Mouse (Mus musculus) kidney, postnatal 0 days (tissue): Measurements from ENCODE around the gene Cby1. TPM values are rescaled to one million over a fixed set of nuclear protein-coding genes. Genes with fewer than 3 reads are reported as not detected.
A peak's percentile ranks its signal among the peaks of the same experiment; 100 is the strongest.

Source experiments
- ATAC-seq: fragments of 200-750 bp; cut with Nextera tagmentation; replicated peaks from 2 replicates; pipeline ENCODE4 v1.8.0; 2017; ENCODE audit warnings: low read depth, moderate number of reproducible peaks, moderate TSS enrichment, moderate library complexity; ENCODE audit not compliant: low FRiP score
- DNase-seq: peaks from one replicate; pipeline ENCODE4 v3.0.0-alpha.2; 2016; ENCODE audit warnings: low spot score
- H3K27ac ChIP-seq: fragments of 300-500 bp; sonication (generic); 2 replicates; pipeline ENCODE4 v1.5.1; 2014; ENCODE audit warnings: mild to moderate bottlenecking
- H3K27me3 ChIP-seq: fragments of 300-500 bp; sonication (generic); 2 replicates; pipeline ENCODE4 v1.6.1; 2014; ENCODE audit warnings: low read length, mixed read lengths; ENCODE audit not compliant: insufficient read depth
- H3K36me3 ChIP-seq: fragments of 300-500 bp; sonication (generic); 2 replicates; pipeline ENCODE4 v1.6.1; 2014; ENCODE audit warnings: low read length, mixed read lengths; ENCODE audit not compliant: insufficient read depth
- H3K4me1 ChIP-seq: fragments of 300-500 bp; sonication (generic); replicated peaks from 2 replicates; pipeline ENCODE4 v1.6.1; 2014; ENCODE audit warnings: antibody characterized with exemption, low read length, mixed read lengths; ENCODE audit not compliant: insufficient read depth
- H3K4me2 ChIP-seq: fragments of 300-500 bp; sonication (generic); 2 replicates; pipeline ENCODE4 v1.6.1; 2014; ENCODE audit warnings: mild to moderate bottlenecking, low read length, moderate library complexity, mixed read lengths
- H3K4me3 ChIP-seq: fragments of 300-500 bp; sonication (generic); replicated peaks from 2 replicates; pipeline ENCODE4 v1.5.1; 2014; ENCODE audit warnings: low read depth, low read length
- H3K9ac ChIP-seq: fragments of 300-500 bp; sonication (generic); 2 replicates; pipeline ENCODE4 v1.6.1; 2014; ENCODE audit warnings: low read depth, low read length
- H3K9me3 ChIP-seq: fragments of 300-500 bp; sonication (generic); replicated peaks from 2 replicates; pipeline ENCODE4 v1.6.1; 2016; ENCODE audit warnings: low read length, inconsistent platforms, mixed read lengths
- CTCF ChIP-seq: IDR thresholded peaks from 2 replicates; pipeline ENCODE4 v1.5.1; 2016; ENCODE audit warnings: antibody characterized with exemption, low read depth, mild to moderate bottlenecking, moderate library complexity
- WGBS: fragments of 180-500 bp; shearing (Covaris S2); extraction: QIAGEN DNeasy Blood & Tissue Kit; methylation state at CpG from one replicate; pipeline ENCODE4 v1.1.7; 2014; 5-methylcytosine and 5-hydroxymethylcytosine counted together
- polyA plus RNA-seq: library from polyadenylated mRNA; unstranded; fragments of >200 nt; fragmentation: Nextera tagmentation; extraction: Ambion mirVana; gene quantifications from 2 replicates; pipeline ENCODE4 v1.2.1, GENCODE M21; 2015

Cby1 gene
- polyA plus RNA-seq, result 51.7 and 52.7 TPM in 2 replicates

DNA sequence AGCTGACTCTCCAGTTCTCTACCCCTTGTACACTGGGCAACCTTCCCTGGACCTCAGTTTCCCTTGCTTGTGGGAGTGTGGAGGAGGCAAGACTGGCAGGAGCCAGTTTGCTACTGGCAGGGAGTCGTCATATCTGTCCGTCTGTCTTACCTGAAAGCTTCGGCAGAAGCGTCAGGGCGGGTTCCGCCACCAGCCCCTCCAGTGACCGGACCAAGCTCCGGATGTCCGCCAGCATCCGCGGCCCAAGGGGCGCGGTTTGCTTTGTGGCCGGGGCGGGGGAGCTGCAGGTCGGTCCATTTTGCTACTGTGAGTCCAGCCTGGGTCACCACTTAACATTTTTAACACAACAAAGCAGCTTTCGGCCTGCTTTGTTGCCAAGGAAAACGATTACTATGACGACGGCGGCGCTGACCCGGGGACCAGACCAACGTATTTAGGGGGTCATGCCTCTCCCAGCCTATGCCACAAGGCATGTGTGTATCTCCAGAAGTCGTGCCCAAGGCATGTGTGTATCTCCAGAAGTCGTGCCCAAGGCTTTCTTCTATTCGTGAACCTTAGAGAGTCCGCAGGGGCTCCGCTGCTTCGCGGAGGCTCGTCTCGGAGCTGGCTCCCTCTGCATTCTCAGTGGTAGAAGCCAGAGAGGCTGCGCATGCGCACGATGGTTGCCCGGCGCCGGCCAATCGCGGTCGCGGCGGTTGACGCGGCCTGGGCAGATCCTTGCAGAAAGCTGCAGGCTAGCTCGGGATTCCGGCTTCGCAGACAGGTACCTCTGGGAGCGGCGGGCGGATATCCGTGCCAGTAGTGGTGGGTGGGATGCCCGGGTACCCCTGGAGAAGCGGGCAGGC, at the start of gene Cby1, which contains the start of gene Fam227a:
Gene Cby1, plus strand, starts transcription at position 669 of the 845 bp plus-strand sequence.
Gene Fam227a, minus strand, starts transcription at position 426 of the 845 bp plus-strand sequence.
- Histone ChIP-seq H3K27me3 (no peaks in the 10 kb centered on the region), H3K4me2 (peak within 1 kb of the TSS; percentile 73), H3K36me3 (no peaks in the 10 kb centered on the region), H3K9me3 (no peaks in the 10 kb centered on the region), H3K27ac (peak within 1 kb of the TSS; percentile 85), H3K4me3 (peak within 1 kb of the TSS; percentile 63), H3K4me1 (0 out of 2 replicates have a peak, but pooled peaks cover 4% of the 10 kb centered on the region), H3K9ac (peak within 1 kb of the TSS; percentile 69)
- peak; percentile 95 for DNase-seq
- TF ChIP-seq CTCF, result no peak
- peak; percentile 87 for ATAC-seq
- WGBS, result under 1% methylated on average over 55 of the region's 55 CpGs

DNA sequence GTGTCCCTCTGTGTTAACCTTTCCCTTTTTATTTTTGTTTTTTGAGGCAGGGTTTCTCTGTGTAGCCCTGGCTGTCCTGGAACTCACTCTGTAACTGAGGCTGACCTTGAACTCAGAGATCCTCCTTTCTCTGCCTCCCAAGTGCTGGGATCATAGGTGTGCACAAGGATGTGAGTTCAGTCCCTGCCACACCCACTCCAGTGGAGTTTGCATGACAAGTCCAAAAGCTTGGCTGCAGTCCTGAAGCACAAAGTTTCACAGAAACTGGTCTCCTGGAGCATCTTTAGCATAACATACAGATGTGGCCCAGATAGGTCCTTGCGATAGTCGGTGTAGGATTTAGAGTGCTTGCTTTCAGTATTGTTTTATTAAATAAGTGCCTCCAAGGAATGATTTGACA, 49.8 kb upstream of the Cby1 start:
- ATAC-seq (no peak), DNase-seq (no peak)
- WGBS, result 93% methylated on average over 2 of the region's 2 CpGs
- no peak overlapping the region for H3K4me3 ChIP-seq
- no peak overlapping the region for H3K27ac ChIP-seq
- H3K9ac ChIP-seq, result no peak overlapping the region
- no peaks in the 10 kb centered on the region for H3K36me3 ChIP-seq
- H3K27me3 ChIP-seq, result no peaks in the 10 kb centered on the region
- no peak for TF ChIP-seq CTCF
- H3K9me3 ChIP-seq, result no peaks in the 10 kb centered on the region
- no peak overlapping the region for H3K4me2 ChIP-seq
- peaks cover 4% of the 10 kb centered on the region; the same call in 1 of the 2 replicates for H3K4me1 ChIP-seq

DNA sequence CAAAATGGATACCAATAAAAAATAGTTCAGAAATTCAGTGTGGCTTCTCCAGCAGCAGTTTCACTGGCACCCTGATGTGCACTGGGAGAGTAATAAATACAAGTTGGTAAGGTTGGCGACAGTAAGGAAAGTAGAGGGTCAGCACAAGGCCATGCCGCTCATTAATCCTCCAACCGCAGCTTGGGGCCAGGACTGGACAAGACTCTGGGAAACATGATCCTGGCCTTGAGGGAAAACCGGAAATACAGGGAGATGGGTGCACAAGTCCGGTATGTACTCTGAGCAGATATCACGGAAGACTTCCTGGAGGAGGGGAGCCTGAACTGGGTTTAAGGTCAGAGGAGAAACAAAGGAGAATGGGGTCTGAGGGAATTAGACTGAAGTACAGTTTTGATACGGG, 43.5 kb upstream of the Cby1 start:
- H3K9ac ChIP-seq, result no peak overlapping the region
- no peaks in the 10 kb centered on the region for H3K4me1 ChIP-seq
- no peaks in the 10 kb centered on the region for H3K9me3 ChIP-seq
- no peaks in the 10 kb centered on the region for H3K36me3 ChIP-seq
- no peak for TF ChIP-seq CTCF
- ATAC-seq (no peak), DNase-seq (no peak)
- no peak overlapping the region for H3K27ac ChIP-seq
- 37% methylated on average over 7 of the region's 7 CpGs for WGBS
- H3K4me3 ChIP-seq, result no peak overlapping the region
- H3K4me2 ChIP-seq, result no peak overlapping the region
- no peaks in the 10 kb centered on the region for H3K27me3 ChIP-seq

DNA sequence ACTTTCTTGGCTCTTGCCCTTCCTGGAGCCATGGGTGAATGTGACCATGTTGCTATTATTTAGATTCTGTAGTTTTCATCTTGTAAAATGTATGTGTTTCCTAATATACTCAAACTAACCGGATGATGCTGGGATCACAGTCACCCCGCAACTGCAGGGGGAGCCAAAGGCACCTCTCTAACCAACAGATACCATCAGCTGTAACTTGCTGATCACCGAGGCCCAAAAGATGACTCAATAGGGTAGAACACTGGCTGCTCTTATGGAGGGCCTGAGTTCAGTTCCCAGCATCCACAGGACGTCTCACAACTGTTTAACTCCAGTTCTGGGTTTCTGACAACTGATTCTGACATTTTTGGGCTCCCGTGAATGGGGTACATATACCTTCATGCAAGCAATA, 42.3 kb upstream of the Cby1 start:
- 86% methylated on average over 5 of the region's 5 CpGs for WGBS
- no peak for DNase-seq
- ATAC-seq, result no peak
- no peaks in the 10 kb centered on the region for H3K36me3 ChIP-seq
- no peak for TF ChIP-seq CTCF
- no peaks in the 10 kb centered on the region for H3K27me3 ChIP-seq
- H3K4me3 ChIP-seq, result no peak overlapping the region
- no peak overlapping the region for H3K4me2 ChIP-seq
- H3K4me1 ChIP-seq, result no peaks in the 10 kb centered on the region
- no peaks in the 10 kb centered on the region for H3K9me3 ChIP-seq
- H3K9ac ChIP-seq, result no peak overlapping the region
- H3K27ac ChIP-seq, result no peak overlapping the region

DNA sequence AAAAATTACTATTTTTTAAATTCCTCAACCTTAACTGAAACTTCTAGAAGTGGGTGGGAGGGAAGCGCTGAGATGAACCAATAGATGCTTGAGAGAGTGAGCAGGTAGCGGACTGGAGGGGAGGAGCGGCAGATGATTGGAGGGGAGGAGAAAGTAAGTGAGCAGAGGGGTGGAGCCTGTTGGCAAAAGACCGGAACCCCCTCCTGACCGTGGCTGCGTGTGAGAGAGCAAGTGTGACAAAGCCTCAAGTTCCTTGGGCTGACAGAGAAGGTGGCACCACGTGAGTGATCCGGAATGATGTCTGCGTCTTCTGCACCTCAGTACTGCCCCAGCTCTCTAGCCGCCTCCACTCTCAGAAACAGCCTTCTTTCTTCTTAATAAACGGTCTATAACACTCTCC, 41.9 kb upstream of the Cby1 start:
- H3K9me3 ChIP-seq, result no peaks in the 10 kb centered on the region
- no peak for ATAC-seq
- 83% methylated on average over 11 of the region's 11 CpGs for WGBS

DNA sequence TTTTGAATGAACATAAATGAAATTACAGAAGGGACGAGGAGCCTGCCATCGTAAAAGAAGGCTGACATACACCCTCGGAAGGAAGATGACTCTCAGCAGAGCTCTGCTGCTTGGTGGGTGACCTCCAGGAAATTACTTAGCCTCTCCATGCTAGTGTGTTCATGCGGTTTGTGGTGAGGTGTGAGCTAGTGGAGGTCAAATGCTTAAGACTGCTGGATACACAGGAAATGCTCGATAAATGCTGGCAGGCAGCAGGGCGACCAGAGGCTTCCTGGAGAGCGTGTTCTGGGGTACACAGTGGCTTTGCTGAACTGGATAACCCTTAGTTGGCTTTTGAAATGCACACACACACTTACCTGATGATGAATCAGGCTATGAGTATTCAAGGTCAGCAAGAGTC, 40.5 kb upstream of the Cby1 start:
- Histone ChIP-seq H3K27ac (no peak overlapping the region), H3K9me3 (no peaks in the 10 kb centered on the region), H3K4me2 (no peak overlapping the region), H3K4me3 (no peak overlapping the region), H3K4me1 (no peaks in the 10 kb centered on the region), H3K27me3 (no peaks in the 10 kb centered on the region), H3K36me3 (no peaks in the 10 kb centered on the region), H3K9ac (no peak overlapping the region)
- WGBS, result 66% methylated on average over 7 of the region's 7 CpGs
- DNase-seq (no peak), ATAC-seq (no peak)
- TF ChIP-seq CTCF, result no peak

More for the DNA sequence above, 41.9 kb upstream of the Cby1 start:
- H3K4me1 ChIP-seq, result no peaks in the 10 kb centered on the region
- DNase-seq, result no peak
- H3K4me2 ChIP-seq, result no peak overlapping the region
- no peak overlapping the region for H3K27ac ChIP-seq
- no peak overlapping the region for H3K9ac ChIP-seq
- H3K27me3 ChIP-seq, result no peaks in the 10 kb centered on the region
- TF ChIP-seq CTCF, result no peak
- no peak overlapping the region for H3K4me3 ChIP-seq
- no peaks in the 10 kb centered on the region for H3K36me3 ChIP-seq
